Mouse (Mus musculus) limb, embryonic 14.5 days (tissue): Measurements from ENCODE around the gene Alg12. TPM values are rescaled to one million over a fixed set of nuclear protein-coding genes. Genes with fewer than 3 reads are reported as not detected.

ENCODE experiments used
- ATAC-seq: fragments of 200-750 bp; cut with Nextera tagmentation; 2 replicates; pipeline ENCODE4 v1.8.0; 2017; ENCODE audit warnings: low read depth, moderate number of reproducible peaks, moderate TSS enrichment; ENCODE audit not compliant: low FRiP score
- DNase-seq: peaks from one replicate; pipeline ENCODE4 v3.0.0-alpha.2; 2015; ENCODE audit warnings: low spot score
- H3K27ac ChIP-seq: fragments of 300-500 bp; sonication (generic); replicated peaks from 2 replicates; pipeline ENCODE4 v1.5.1; 2014; ENCODE audit warnings: low read depth, mild to moderate bottlenecking, low read length, moderate library complexity, mixed read lengths
- H3K27me3 ChIP-seq: fragments of 300-500 bp; sonication (generic); 2 replicates; pipeline ENCODE4 v1.6.1; 2014; ENCODE audit warnings: low read length, mixed read lengths; ENCODE audit not compliant: control insufficient read depth, insufficient read depth
- H3K36me3 ChIP-seq: fragments of 300-500 bp; sonication (generic); 2 replicates; pipeline ENCODE4 v1.6.1; 2014; ENCODE audit warnings: mild to moderate bottlenecking, low read length, moderate library complexity, mixed read lengths; ENCODE audit not compliant: control insufficient read depth, insufficient read depth
- H3K4me1 ChIP-seq: fragments of 300-500 bp; sonication (generic); 2 replicates; pipeline ENCODE4 v1.6.1; 2014; ENCODE audit warnings: antibody characterized with exemption, low read length, mixed read lengths; ENCODE audit not compliant: control insufficient read depth, insufficient read depth
- H3K4me2 ChIP-seq: fragments of 300-500 bp; sonication (generic); replicated peaks from 2 replicates; pipeline ENCODE4 v1.6.1; 2014; ENCODE audit warnings: low read depth, mild to moderate bottlenecking, low read length, moderate library complexity; ENCODE audit not compliant: severe bottlenecking
- H3K4me3 ChIP-seq: fragments of 300-500 bp; sonication (generic); replicated peaks from 2 replicates; pipeline ENCODE4 v1.5.1; 2014; ENCODE audit warnings: low read length
- H3K9ac ChIP-seq: fragments of 300-500 bp; sonication (generic); 2 replicates; pipeline ENCODE4 v1.6.1; 2014; ENCODE audit warnings: mild to moderate bottlenecking, low read depth, low read length, moderate library complexity; ENCODE audit not compliant: severe bottlenecking
- H3K9me3 ChIP-seq: fragments of 300-500 bp; sonication (generic); 2 replicates; pipeline ENCODE4 v1.6.1; 2016; ENCODE audit warnings: low read length; ENCODE audit not compliant: control insufficient read depth
- POLR2A ChIP-seq: fragments of 200-500 bp; IDR thresholded peaks from 2 replicates; pipeline ENCODE4 v1.8.0; 2012; ENCODE audit warnings: inconsistent platforms, mild to moderate bottlenecking, moderate library complexity, borderline replicate concordance; ENCODE audit not compliant: insufficient read depth, insufficient read length; ENCODE audit errors: extremely low read depth
- WGBS: fragments of 180-500 bp; shearing (Covaris S2); extraction: QIAGEN DNeasy Blood & Tissue Kit; methylation state at CpG from one replicate; pipeline ENCODE4 v1.1.7; 2014; 5-methylcytosine and 5-hydroxymethylcytosine counted together
- polyA plus RNA-seq, 2 experiments: library from polyadenylated mRNA; depleted of rRNA in 1 of 2; stranded (reverse) in 1 of 2; unstranded in 1 of 2; fragments of >200 nt; fragmentation: Nextera tagmentation in 1 of 2; extraction: Ambion mirVana in 1 of 2; gene quantifications; 2 replicates each; pipeline versions ENCODE4 v1.2.1 to v1.2.3; 2012 to 2014

Gene Alg12
- polyA plus RNA-seq (2012; rRNA removed) (17.9 and 21.7 TPM in 2 replicates), polyA plus RNA-seq (2014; fragmentation: Nextera tagmentation; extraction: Ambion mirVana) (12.1 and 12.2 TPM in 2 replicates)

GRCm38 (mm10) chr15:88819026-88819905, at the start of gene Alg12, which contains the start of gene Creld2:
Gene Alg12, minus strand, starts transcription at chr15:88819318.
Gene Creld2, plus strand, starts transcription at chr15:88819646.
- Histone ChIP-seq H3K4me1 (peaks cover 11% of the 10 kb centered on the region), H3K4me2 (peak within 1 kb of the TSS; percentile 81), H3K9ac (peak within 1 kb of the TSS; percentile 81), H3K27me3 (no peaks in the 10 kb centered on the region), H3K4me3 (peak within 1 kb of the TSS; percentile 90), H3K9me3 (no peaks in the 10 kb centered on the region), H3K36me3 (peaks cover 46% of the 10 kb centered on the region), H3K27ac (peak within 1 kb of the TSS; percentile 63)
- TF ChIP-seq POLR2A = peak; percentile 85; the same call in 1 of the 2 replicates
- WGBS = 2% methylated on average over 75 of the region's 88 CpGs
- DNase-seq (peak; percentile 100), ATAC-seq (peak; percentile 99)

- Histone ChIP-seq H3K27ac (peak overlapping the region; percentile 55), H3K9me3 (no peaks in the 10 kb centered on the region), H3K36me3 (peaks cover 26% of the 10 kb centered on the region), H3K4me2 (no peak overlapping the region), H3K4me1 (peaks cover 21% of the 10 kb centered on the region), H3K4me3 (no peak overlapping the region), H3K27me3 (no peaks in the 10 kb centered on the region), H3K9ac (no peak overlapping the region)
- no peak for TF ChIP-seq POLR2A
- 79% methylated on average over 6 of the region's 6 CpGs for WGBS
- ATAC-seq (no peak), DNase-seq (no peak)
These were observed 49.1 kb upstream of the Alg12 start for GRCm38 (mm10) chr15:88868024-88868742.

GRCm38 (mm10) chr15:88867368-88868023, 48.4 kb upstream of the Alg12 start:
- ATAC-seq = no peak
- H3K27ac ChIP-seq = peak overlapping the region; percentile 55; the same call in 1 of the 2 replicates
- 17% methylated on average over 5 of the region's 5 CpGs for WGBS
- H3K4me1 ChIP-seq = peaks cover 21% of the 10 kb centered on the region
- H3K9ac ChIP-seq = peak overlapping the region; percentile 25; the same call in 1 of the 2 replicates
- no peak overlapping the region for H3K4me3 ChIP-seq
- no peak overlapping the region for H3K4me2 ChIP-seq
- TF ChIP-seq POLR2A = no peak
- no peaks in the 10 kb centered on the region for H3K27me3 ChIP-seq
- no peaks in the 10 kb centered on the region for H3K9me3 ChIP-seq
- DNase-seq = peak; percentile 51
- peaks cover 26% of the 10 kb centered on the region for H3K36me3 ChIP-seq

GRCm38 (mm10) chr15:88866934-88867356, 47.8 kb upstream of the Alg12 start:
- WGBS = 50% methylated on average over 7 of the region's 7 CpGs
- H3K4me3 ChIP-seq = no peak overlapping the region
- ATAC-seq = no peak
- H3K27me3 ChIP-seq = no peaks in the 10 kb centered on the region
- TF ChIP-seq POLR2A = no peak
- H3K4me1 ChIP-seq = peaks cover 21% of the 10 kb centered on the region
- H3K4me2 ChIP-seq = no peak overlapping the region
- no peak for DNase-seq
- H3K36me3 ChIP-seq = peaks cover 26% of the 10 kb centered on the region
- no peak overlapping the region for H3K27ac ChIP-seq
- no peak overlapping the region for H3K9ac ChIP-seq
- H3K9me3 ChIP-seq = no peaks in the 10 kb centered on the region
